Mouse (Mus musculus): Measurements from ENCODE around the gene Klhl25.

DNA sequence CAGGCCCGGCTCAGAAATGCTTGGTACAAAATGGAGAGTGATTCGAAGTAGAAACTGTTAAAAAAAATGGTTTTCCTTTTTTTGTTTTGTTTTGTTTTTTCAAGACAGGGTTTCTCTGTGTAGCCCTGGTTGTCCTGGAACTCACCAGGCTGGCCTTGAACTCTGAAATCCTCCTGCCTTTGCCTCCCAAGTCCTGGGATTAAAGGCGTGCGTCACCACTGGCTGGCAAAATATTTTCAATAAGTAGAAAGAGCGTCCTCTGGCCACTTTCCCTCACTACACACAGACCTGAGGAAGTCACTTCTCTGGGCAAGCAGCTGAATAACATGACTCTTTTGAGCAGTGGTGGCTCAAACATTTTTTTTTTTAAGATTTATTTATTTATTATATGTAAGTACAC, 19.6 kb upstream of the Klhl25 start:
- TF ChIP-seq CTCF (IDR thresholded peaks at IDR 0.05; ENCODE audit: low read depth) (no peak), EP300 (IDR thresholded peaks at IDR 0.05; ENCODE audit: low read depth) (no peak)
